Mouse (Mus musculus): ENCODE data around the gene Olfr1328. TPM values are rescaled to one million over a fixed set of nuclear protein-coding genes. Genes with fewer than 3 reads are reported as not detected.

The Olfr1328 gene
- polyA plus RNA-seq, 1 experiment from 2014 or later: not detected

Other genes starting within 250 kb of the Olfr1328 start
- gene Olfr1342, start 245.9 kb downstream of the Olfr1328 start, polyA plus RNA-seq (2015; fragmentation: Nextera tagmentation; extraction: Ambion mirVana): not detected in 2 replicates
- gene Olfr1341, start 235.1 kb downstream of the Olfr1328 start, polyA plus RNA-seq (2015; fragmentation: Nextera tagmentation; extraction: Ambion mirVana): not detected in 2 replicates
- gene Olfr1340, start 218.5 kb downstream of the Olfr1328 start, polyA plus RNA-seq (2015; fragmentation: Nextera tagmentation; extraction: Ambion mirVana): not detected in 2 replicates
- not detected in 2 replicates for gene Olfr1339, start 206.4 kb downstream of the Olfr1328 start, polyA plus RNA-seq (2015; fragmentation: Nextera tagmentation; extraction: Ambion mirVana)
- gene Olfr1338, start 179.9 kb downstream of the Olfr1328 start, polyA plus RNA-seq (2015; fragmentation: Nextera tagmentation; extraction: Ambion mirVana): not detected in 2 replicates
- not detected in 2 replicates for gene Olfr1337, start 156.0 kb downstream of the Olfr1328 start, polyA plus RNA-seq (2015; fragmentation: Nextera tagmentation; extraction: Ambion mirVana)
- gene Olfr1335, start 128.7 kb downstream of the Olfr1328 start, polyA plus RNA-seq (2015; fragmentation: Nextera tagmentation; extraction: Ambion mirVana): not detected in 2 replicates
- gene Olfr1333, start 102.3 kb downstream of the Olfr1328 start, polyA plus RNA-seq (2015; fragmentation: Nextera tagmentation; extraction: Ambion mirVana): not detected in 2 replicates
- not detected in 2 replicates for gene Olfr1331, start 74.0 kb downstream of the Olfr1328 start, polyA plus RNA-seq (2015; fragmentation: Nextera tagmentation; extraction: Ambion mirVana)
- gene Olfr1330, start 50.0 kb downstream of the Olfr1328 start, polyA plus RNA-seq (2015; fragmentation: Nextera tagmentation; extraction: Ambion mirVana): not detected in 2 replicates
- gene Olfr1329, start 21.1 kb downstream of the Olfr1328 start, polyA plus RNA-seq (2015; fragmentation: Nextera tagmentation; extraction: Ambion mirVana): not detected in 2 replicates
- not detected in 2 replicates for gene Lao1, start 23.0 kb upstream of the Olfr1328 start, polyA plus RNA-seq (2015; fragmentation: Nextera tagmentation; extraction: Ambion mirVana)
- 78.8 and 91.3 TPM in 2 replicates for gene Slc2a1, start 170.1 kb upstream of the Olfr1328 start, polyA plus RNA-seq (2015; fragmentation: Nextera tagmentation; extraction: Ambion mirVana)
- gene Zfp691, start 235.6 kb upstream of the Olfr1328 start, polyA plus RNA-seq (2015; fragmentation: Nextera tagmentation; extraction: Ambion mirVana): 4.4 and 4.8 TPM in 2 replicates